Mouse (Mus musculus): ENCODE results near the gene Sncb. TPM values are rescaled to one million over a fixed set of nuclear protein-coding genes. Genes with fewer than 3 reads are reported as not detected.

The Sncb gene
- polyA plus RNA-seq, 1 experiment from 2014 or later, result not detected

DNA sequence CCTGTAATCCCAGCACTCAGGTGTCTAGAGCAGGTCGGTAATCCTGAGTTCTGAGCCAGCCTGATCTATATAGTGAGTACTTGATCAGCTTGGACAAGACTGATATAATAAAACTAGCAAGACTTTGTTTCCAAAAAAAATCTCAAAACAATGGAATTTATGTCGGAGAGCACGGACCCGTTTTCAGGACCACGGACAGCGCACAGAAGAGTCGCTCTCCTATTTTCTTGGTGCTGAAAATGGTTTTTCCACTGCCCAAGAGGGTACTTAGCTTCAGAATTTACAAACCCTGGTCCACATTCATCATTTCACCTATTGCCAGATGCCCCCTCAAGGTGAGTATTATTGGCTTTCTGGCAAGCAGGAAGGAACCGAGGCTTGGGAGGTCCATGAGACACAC is 15.7 kb downstream of the Sncb start:
- DNase-seq (ENCODE audit: low spot score), result peak; percentile 74
- peaks cover 83% of the 10 kb centered on the region for H3K27me3 ChIP-seq (ENCODE audit: low read depth, poor library complexity, severe bottlenecking)
- 1% methylated on average over 8 of the region's 8 CpGs for WGBS

DNA sequence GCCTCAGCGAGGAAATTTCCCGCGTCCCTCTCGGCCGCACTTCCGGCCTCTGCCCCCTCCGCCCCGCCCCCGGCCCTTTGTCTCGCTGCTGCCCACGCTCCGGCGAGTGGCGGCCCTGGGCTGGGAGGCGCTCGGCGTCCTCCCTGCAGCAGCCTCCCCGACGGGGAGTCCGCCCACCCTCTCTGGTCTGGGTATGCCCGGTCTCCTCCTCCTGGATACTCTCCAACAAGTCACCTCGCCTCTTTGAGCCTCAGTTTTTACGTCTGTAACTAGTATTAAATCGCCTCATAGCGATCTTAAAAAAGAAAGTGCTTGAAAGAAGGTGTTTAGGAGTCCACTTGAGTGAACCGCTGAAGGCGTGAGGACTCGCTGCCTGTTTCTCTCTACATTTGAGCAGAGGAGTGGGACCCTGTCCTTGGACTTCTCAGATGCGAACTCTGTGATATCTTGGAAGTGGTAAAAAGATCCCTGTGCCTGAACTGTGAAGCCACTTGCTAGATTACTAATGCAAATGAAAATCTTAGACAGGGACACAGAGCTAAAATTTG is 16.5 kb downstream of the Sncb start, which contains the start of gene Gprin1:
Gene Gprin1 (minus strand): TSS at position 11 of the 548 bp plus-strand sequence.
- H3K9me3 ChIP-seq (replicated peaks), result no peaks in the 10 kb centered on the region
- H3K27ac ChIP-seq, result peak within 1 kb of the TSS; percentile 53
- H3K4me1 ChIP-seq, result peaks cover 20% of the 10 kb centered on the region
- H3K36me3 ChIP-seq, result no peaks in the 10 kb centered on the region
- peaks cover 83% of the 10 kb centered on the region for H3K27me3 ChIP-seq (ENCODE audit: low read depth, poor library complexity, severe bottlenecking)
- WGBS, result 6% methylated on average over 29 of the region's 29 CpGs
- DNase-seq (ENCODE audit: low spot score), result no peak
- peak within 1 kb of the TSS; percentile 66 for H3K4me3 ChIP-seq

More for the DNA sequence above, 15.7 kb downstream of the Sncb start:
- H3K9me3 ChIP-seq (replicated peaks), result no peaks in the 10 kb centered on the region
- H3K4me1 ChIP-seq, result peaks cover 20% of the 10 kb centered on the region
- H3K27ac ChIP-seq, result no peak overlapping the region
- H3K36me3 ChIP-seq, result no peaks in the 10 kb centered on the region
- no peak overlapping the region for H3K4me3 ChIP-seq

DNA sequence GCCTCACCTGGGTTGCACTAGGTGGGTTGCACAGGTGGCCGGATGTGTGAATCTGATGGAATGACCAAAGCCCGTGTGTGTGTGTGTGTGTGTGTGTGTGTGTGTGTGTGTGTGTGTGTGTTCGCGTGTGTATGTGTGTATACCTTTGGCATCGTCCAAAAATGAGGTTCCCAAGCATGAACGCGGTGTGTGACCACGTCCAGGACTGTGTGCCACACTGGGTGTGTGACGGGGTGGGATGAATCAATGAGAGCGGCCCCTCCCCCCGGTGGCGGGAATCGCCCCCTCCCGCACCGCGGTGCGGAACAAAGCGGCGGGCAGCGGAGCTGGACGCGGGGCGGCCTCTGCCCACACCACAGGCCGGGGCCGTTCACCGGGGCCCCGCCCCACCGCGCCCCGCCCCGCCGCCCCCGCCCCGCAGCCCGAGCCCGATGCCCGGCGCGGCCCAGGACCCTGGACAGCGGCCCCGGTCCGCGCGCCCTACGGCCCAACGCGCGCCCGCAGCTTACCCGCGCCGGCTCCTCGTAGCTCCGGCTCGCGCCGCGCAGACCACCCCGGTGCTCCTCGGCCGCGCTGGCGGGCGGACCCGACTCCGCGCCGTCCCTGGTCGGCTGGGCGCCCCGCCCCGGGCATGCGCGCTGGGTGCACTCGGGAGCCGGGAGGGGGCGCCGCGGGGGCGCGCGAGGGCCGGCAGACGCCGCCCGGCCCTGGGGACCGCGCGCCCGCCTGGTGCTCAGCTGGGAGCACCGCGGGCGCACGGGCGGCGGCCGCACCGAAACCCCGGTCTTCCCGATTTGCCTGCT is 17.1 kb downstream of the Sncb start:
- 3% methylated on average over 81 of the region's 100 CpGs for WGBS
- Histone ChIP-seq H3K4me1 (peaks cover 20% of the 10 kb centered on the region), H3K27me3 (ENCODE audit: low read depth, poor library complexity, severe bottlenecking) (peaks cover 78% of the 10 kb centered on the region), H3K36me3 (no peaks in the 10 kb centered on the region), H3K27ac (peak overlapping the region; percentile 53), H3K4me3 (peak overlapping the region; percentile 66), H3K9me3 (replicated peaks) (no peaks in the 10 kb centered on the region)
- DNase-seq (ENCODE audit: low spot score), result peak; percentile 70

DNA sequence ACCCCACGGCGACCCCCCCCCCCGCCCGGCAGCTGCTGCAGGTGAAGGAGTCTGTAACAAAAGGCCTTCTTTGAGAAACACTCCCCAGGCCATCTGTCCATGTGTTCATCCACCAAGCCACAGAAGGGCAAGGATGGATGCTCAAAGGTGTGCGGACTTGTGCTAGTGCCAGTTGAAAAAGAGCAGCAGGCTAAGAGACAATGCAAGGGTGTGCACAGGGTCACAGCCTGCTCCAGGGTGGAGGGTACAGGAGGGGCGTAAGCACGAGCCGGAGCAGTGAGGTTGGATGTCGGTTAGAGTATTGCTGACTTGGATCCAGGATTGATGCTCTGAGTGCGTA is 17.7 kb downstream of the Sncb start:
- 64% methylated on average over 10 of the region's 10 CpGs for WGBS
- peak overlapping the region; percentile 66 for H3K4me3 ChIP-seq
- H3K27ac ChIP-seq, result no peak overlapping the region
- DNase-seq (ENCODE audit: low spot score), result no peak
- no peaks in the 10 kb centered on the region for H3K36me3 ChIP-seq
- peaks cover 20% of the 10 kb centered on the region for H3K4me1 ChIP-seq
- H3K27me3 ChIP-seq (ENCODE audit: low read depth, poor library complexity, severe bottlenecking), result peaks cover 73% of the 10 kb centered on the region
- no peaks in the 10 kb centered on the region for H3K9me3 ChIP-seq (replicated peaks)

DNA sequence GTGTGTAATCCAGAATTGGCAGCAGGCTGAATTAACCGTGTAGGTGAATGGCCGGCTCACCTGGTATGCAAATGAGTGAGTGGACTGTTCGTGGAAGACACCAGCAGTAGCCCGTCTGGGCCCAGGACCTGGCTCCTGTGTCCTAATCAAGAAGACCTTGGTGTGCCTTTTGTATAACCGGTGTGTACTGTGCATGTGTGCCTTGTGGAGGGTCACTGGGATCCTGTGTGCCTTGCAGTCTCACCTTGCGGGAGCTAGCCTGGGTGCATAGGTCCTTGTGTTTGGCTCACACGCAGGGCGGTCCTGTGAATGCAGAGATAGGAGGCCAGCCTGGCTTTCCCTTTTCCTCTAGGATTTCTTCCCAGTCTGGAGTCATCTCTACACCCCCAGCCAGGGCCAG is 18.2 kb downstream of the Sncb start:
- Histone ChIP-seq H3K27ac (no peak overlapping the region), H3K27me3 (ENCODE audit: low read depth, poor library complexity, severe bottlenecking) (peaks cover 71% of the 10 kb centered on the region), H3K36me3 (no peaks in the 10 kb centered on the region), H3K4me1 (peaks cover 20% of the 10 kb centered on the region), H3K9me3 (replicated peaks) (no peaks in the 10 kb centered on the region), H3K4me3 (no peak overlapping the region)
- 85% methylated on average over 8 of the region's 8 CpGs for WGBS
- no peak for DNase-seq (ENCODE audit: low spot score)

DNA sequence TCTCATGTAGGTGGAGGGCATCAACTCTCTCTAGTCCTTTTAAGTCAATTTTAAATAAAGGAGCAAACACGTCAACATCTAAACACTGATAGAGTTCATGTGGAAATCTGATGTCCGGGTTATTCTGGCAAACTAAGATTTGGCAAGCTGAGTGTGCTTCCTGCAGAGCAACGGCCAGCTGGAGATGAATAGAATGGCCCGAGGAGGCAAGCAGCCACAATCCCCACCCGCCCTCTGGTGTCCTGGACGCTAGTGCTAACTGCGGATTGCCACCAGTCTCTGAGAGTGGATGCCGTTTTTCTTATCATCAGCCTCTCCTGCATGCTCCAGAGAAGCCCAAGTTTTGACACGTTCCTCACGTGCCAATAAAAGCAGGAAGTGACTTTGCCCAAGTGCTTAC is 19.5 kb downstream of the Sncb start:
- no peaks in the 10 kb centered on the region for H3K9me3 ChIP-seq (replicated peaks)
- no peak overlapping the region for H3K27ac ChIP-seq
- 63% methylated on average over 10 of the region's 10 CpGs for WGBS
- no peak overlapping the region for H3K4me3 ChIP-seq
- H3K4me1 ChIP-seq, result peaks cover 20% of the 10 kb centered on the region
- no peak for DNase-seq (ENCODE audit: low spot score)
- peaks cover 71% of the 10 kb centered on the region for H3K27me3 ChIP-seq (ENCODE audit: low read depth, poor library complexity, severe bottlenecking)
- no peaks in the 10 kb centered on the region for H3K36me3 ChIP-seq

DNA sequence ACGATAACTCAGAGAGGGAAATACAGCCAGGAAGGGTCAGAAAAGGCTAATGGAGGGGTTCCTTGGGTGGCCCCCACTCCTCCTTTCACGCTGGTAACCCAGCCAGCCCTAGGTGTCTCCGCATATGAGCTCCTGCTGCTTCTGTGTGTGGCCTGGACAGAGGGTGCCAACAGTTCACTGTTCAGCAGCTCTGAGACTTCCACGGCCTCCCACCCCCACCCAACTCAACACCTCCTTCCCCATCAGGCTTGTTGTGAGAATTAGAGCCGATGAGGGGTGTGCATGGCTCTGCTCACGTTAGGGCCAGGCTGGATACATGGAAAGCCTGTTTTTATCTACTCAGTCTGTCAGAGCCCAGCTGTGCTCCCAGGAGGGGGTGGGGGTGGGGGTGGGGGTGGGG is 20.3 kb downstream of the Sncb start:
- no peaks in the 10 kb centered on the region for H3K36me3 ChIP-seq
- H3K4me3 ChIP-seq, result no peak overlapping the region
- WGBS, result 46% methylated on average over 6 of the region's 6 CpGs
- H3K9me3 ChIP-seq (replicated peaks), result no peaks in the 10 kb centered on the region
- no peak for DNase-seq (ENCODE audit: low spot score)
- no peak overlapping the region for H3K27ac ChIP-seq
- peaks cover 20% of the 10 kb centered on the region for H3K4me1 ChIP-seq
- H3K27me3 ChIP-seq (ENCODE audit: low read depth, poor library complexity, severe bottlenecking), result peaks cover 75% of the 10 kb centered on the region

DNA sequence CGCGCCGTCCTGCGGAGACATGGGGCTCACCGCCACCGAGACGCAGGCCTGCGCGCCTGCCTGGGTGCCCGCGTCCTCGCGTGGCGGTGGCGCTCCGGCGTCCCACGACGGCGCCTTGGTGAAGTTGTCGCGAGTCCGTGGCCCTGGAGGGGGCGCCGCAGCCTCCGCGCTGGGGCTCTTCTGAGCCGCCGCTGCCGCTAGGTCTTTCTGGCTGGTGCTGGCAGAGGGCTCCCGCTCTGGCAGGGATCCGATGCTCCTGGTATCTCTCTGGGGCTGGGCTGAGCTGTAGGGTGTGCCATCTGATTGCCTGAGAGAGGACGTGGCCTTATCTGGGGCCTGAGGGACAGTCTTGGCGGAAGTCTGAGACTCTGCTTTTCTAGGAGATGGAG is 28.2 kb downstream of the Sncb start:
- DNase-seq (ENCODE audit: low spot score), result no peak
- H3K4me1 ChIP-seq, result peaks cover 17% of the 10 kb centered on the region
- WGBS, result 5% methylated on average over 34 of the region's 34 CpGs

DNA sequence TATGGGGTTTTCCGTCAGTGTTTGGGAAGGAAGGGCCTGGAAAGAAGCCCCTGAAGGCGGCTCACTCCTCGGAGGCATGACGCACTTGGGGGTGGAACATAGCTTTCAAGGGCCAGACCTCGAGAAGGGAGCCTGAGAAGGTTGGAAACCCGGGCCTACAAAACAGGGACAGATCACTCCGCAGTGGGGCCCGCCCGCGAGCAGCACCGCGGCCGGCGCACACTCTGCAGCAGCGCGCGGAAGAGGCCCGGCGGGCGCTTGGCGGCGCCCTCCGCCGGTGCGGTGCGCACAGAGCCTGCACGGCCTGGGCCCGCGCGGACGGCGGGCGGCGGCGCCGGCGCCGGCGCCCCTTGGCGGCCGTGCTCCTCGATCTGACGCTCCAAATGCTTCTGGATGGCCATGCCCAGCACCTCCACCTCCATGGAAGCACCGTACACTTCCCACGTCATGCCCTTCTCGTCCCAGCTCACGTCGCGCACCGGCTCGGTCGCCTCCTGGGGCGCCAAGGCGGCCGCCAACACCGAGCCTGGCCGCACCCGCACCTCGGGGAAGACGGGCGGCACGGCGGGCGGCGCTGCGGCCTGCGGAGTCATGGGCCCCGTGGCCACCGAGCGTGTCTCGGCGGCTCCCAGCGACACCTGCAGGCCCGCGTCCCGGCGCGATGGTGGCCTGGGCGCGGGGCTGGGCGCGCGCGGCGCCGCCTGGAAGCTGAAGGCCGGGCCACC is 28.7 kb downstream of the Sncb start:
- peak; percentile 63 for DNase-seq (ENCODE audit: low spot score)
- WGBS, result 2% methylated on average over 87 of the region's 87 CpGs
- Histone ChIP-seq H3K27me3 (ENCODE audit: low read depth, poor library complexity, severe bottlenecking) (peaks cover 87% of the 10 kb centered on the region), H3K9me3 (replicated peaks) (no peaks in the 10 kb centered on the region), H3K36me3 (no peaks in the 10 kb centered on the region), H3K4me3 (peak overlapping the region; percentile 50), H3K4me1 (peaks cover 17% of the 10 kb centered on the region), H3K27ac (no peak overlapping the region)

More for the DNA sequence above, 28.2 kb downstream of the Sncb start:
- Histone ChIP-seq H3K27me3 (ENCODE audit: low read depth, poor library complexity, severe bottlenecking) (peaks cover 90% of the 10 kb centered on the region), H3K27ac (no peak overlapping the region), H3K36me3 (no peaks in the 10 kb centered on the region), H3K9me3 (replicated peaks) (no peaks in the 10 kb centered on the region), H3K4me3 (peak overlapping the region; percentile 50)

DNA sequence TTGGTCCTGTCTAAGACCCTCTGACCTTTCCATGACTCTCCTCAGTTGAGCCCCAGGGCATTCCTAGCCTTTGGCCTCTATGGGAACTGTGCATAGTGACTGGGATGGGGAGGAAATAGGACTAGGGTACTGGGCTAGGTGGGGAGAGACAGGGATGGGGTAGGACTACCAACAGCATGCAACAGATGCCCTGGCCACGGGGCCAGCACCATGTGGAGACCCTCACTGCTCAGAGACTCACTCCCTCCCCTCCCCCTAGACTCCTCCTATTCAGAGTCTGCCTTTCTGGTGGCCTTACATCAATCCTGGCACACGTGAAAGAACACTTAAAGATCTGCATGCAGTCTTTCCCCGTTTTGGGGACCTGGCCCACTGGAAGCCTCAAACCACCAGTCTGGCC is 29.5 kb downstream of the Sncb start:
- WGBS, result 24% methylated on average over 3 of the region's 3 CpGs
- Histone ChIP-seq H3K4me1 (peaks cover 17% of the 10 kb centered on the region), H3K9me3 (replicated peaks) (no peaks in the 10 kb centered on the region), H3K27me3 (ENCODE audit: low read depth, poor library complexity, severe bottlenecking) (peaks cover 81% of the 10 kb centered on the region), H3K27ac (no peak overlapping the region), H3K36me3 (no peaks in the 10 kb centered on the region), H3K4me3 (peak overlapping the region; percentile 50; the same call in 1 of the 2 replicates)
- no peak for DNase-seq (ENCODE audit: low spot score)

DNA sequence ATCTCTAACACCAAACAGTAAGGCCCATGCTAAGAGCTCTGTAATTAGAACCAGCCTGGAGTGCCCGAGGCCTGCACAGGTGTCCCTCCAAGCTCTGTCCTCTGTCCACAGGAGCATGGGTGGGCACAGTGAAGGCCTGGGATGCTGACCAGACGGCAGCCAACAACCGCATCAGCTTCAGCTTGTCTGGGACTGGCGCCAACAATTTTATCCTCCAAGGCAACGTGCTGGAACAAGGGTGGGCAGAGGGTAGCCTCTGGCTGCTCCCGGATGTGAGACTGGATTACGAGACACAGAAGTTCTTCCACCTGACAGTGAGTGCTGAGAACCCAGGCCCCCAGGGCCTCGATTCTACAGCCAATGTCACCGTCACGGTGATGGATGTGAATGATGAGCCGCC is 40.3 kb downstream of the Sncb start:
- Histone ChIP-seq H3K9me3 (replicated peaks) (no peaks in the 10 kb centered on the region), H3K4me3 (no peak overlapping the region), H3K36me3 (no peaks in the 10 kb centered on the region), H3K27ac (no peak overlapping the region), H3K27me3 (ENCODE audit: low read depth, poor library complexity, severe bottlenecking) (no peaks in the 10 kb centered on the region), H3K4me1 (no peaks in the 10 kb centered on the region)
- no peak for DNase-seq (ENCODE audit: low spot score)
- WGBS, result 78% methylated on average over 11 of the region's 11 CpGs

DNA sequence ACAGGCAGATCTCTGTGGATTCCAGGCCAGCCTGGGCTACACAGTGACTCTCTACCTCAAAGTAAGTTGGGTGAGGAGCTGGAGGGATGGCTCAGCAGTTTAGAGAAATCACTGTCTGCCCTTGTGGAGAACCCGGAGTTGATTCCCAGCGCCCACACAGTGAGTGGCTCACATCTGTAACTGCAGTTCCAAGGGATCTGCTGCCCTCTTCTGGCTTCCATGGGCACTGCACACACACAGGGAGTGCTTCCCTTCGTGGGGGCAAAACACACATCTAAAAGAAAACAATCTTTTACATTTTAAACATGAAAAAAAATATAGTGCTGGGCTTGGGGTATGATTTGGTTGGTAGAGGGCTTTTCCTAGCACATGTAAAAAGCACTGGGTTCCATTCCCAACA is 43.3 kb downstream of the Sncb start:
- no peaks in the 10 kb centered on the region for H3K9me3 ChIP-seq (replicated peaks)
- no peak overlapping the region for H3K4me3 ChIP-seq
- no peaks in the 10 kb centered on the region for H3K4me1 ChIP-seq
- DNase-seq (ENCODE audit: low spot score), result no peak
- no peak overlapping the region for H3K27ac ChIP-seq
- WGBS, result 93% methylated on average over 3 of the region's 3 CpGs
- H3K36me3 ChIP-seq, result no peaks in the 10 kb centered on the region
- H3K27me3 ChIP-seq (ENCODE audit: low read depth, poor library complexity, severe bottlenecking), result no peaks in the 10 kb centered on the region

DNA sequence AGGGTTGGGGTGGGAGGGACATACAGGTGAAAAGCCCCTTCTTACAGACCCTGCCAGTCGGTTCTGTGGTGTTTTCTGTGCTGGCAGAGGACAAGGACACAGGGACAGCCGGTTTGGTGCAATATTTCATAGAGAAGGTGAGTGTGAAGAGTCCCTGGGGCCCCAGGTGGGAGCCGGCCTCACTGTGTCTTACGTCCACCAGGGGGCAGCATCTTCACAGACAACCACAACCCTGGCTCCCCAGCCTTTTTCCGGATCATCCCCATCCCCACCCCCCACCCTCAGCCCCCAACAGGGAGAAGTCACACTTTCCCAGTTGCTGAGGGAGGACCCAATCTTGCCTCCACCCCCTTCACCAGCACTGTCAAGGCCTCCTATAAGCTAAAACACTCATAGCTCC is 49.5 kb downstream of the Sncb start:
- 3% methylated on average over 5 of the region's 5 CpGs for WGBS
- Histone ChIP-seq H3K4me3 (no peak overlapping the region), H3K27me3 (ENCODE audit: low read depth, poor library complexity, severe bottlenecking) (no peaks in the 10 kb centered on the region)

More for the DNA sequence above, 49.5 kb downstream of the Sncb start:
- Histone ChIP-seq H3K9me3 (replicated peaks) (no peaks in the 10 kb centered on the region), H3K27ac (no peak overlapping the region), H3K36me3 (no peaks in the 10 kb centered on the region), H3K4me1 (no peaks in the 10 kb centered on the region)
- peak; percentile 75 for DNase-seq (ENCODE audit: low spot score)
